Mouse (Mus musculus) lung, postnatal 36 days (tissue): Measurements from ENCODE around the gene Rusc1.
"Not testable (repeated sequence)": the region's sequence is repeated elsewhere in the genome, so short reads cannot be mapped to it uniquely, and the experiment has no call there.

Source experiments
- DNase-seq: peaks from one replicate; pipeline ENCODE4 v3.0.0; 2022; ENCODE audit warnings: mixed read lengths

Rusc1 gene

DNA sequence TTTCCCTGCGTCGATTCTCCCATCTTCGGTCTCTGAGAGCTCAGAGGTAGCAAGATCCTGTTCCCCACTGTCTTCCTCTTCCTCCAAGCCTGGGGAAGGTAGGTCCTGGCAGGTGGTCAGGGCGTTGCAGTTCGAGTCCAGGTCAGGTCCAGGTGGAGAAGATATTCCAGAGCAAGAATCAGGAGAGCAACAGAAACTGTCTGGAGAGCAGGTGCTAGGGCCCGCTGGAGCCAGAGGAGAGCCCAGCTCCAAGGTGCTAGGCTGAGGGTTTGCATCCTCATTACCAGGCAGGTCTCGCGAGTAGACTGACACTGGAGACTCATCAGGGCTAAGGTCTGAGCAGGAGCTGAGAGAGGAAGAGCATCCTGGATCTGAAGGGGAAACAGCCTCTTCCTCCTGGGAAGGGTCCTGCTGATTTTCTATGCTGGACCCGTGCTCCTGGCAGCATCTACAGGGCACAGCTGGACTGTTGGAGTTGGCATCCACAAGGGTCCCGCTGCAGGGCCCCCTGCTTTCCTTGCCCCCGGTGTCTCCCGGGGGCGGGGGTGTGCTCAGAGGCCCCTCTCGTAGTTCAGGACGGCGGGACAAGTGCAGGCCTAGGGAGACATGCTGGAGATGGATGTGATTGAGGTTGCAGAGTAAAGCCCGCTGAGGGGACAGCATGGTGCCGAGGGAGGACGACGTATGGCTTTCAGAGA lies 1.2 kb downstream of the Rusc1 start:
- DNase-seq: no peak

DNA sequence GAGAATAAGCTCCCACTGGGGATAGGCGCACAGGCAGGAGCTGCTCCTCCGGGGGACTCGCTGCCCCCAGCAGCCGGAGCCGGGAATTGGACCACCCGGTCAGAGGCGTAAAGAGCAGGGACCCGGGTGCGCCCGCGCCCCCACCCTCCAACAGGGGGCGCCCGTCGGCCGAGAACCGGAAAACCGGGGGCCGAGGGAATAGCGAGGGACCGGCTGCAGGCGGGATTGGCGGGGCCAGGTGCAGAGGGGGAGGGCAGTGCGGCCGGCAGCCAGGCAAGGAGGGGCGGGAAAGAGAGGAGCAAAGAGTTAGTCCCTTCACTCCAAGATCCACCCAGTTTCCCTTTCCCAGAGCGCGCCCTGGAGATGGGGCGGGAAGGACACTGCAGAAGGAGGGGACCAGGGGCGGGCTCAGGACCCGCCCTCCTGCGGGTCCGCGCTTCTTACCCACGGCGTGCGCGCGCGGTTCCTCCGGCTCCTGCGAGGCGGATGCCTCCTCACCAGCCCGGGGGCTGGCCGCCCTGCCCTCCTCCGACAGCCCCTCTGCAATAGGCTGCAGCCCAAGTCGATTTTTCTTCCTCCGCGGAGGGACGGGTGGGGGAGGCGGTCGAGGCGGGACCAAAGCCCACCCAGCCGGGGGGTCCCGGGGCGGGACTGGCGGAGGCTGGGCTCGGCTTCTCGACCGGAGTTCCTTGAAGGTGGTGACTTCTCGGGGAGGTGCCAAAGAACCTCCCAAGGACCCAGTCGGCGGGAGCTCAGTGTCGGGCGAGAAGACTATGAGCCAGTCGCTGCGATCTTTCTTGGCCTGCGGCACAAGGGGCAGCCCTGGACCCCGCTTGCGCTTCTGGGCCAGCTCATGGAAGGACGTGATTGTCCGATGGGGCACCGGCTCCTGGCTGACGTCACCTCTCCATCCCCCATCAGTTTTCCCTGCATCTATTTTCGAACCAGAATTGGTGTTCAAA lies 2.1 kb downstream of the Rusc1 start:
- DNase-seq: peak; percentile 83

DNA sequence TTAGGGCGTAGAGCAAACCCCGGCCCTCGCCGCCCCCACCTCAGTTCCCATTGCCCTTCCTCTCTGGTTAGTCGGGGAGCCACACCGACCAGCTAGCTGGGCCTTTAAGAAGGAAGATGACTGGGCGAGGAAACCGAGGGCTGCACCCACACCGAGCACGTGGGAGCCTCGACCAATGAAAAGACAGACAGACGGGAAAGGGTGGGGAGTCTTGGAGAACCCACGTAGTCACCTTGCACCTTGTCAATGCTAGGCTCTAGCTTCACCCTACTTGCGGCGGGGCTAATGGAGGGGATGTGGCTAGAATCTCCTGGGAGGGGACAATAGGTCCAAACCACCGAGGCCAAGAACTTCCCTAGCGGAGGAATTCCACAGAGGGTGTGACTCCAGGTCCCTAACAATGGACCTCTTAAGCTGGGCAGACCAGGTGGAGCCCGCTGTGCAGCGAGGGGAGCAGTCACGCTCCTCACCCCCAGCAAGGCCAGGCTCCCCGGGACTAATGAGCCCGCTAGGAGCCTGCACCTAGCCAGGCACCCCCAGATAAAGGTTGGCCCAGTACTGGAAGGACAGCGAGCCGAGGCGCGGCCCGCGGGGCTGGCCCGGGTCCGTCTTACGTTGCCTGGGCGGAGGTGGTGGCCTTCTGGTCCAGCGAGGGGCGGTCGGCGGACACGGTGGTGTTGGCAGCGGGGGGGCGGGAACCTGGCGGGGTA lies 3.1 kb downstream of the Rusc1 start:
- peak; percentile 95 for DNase-seq

DNA sequence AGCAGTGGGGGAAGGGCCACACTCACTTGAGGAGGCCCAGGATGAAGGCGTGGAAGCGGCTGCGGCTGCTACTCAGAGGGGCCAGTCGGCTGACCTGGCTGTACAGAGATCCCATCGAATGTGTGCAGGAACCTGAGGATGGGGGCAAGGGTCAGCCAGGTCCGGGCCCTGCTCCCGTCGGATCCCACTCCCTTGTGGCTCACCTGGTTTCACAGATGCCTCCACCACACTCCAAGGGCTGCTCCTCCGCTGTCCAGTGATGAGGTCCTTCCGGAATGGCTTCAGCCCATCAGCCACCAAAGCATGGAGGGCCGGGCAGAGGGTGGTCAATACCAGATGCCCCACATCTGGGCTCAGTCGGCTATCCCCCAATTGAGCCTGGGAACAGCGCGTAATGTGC lies 4.1 kb downstream of the Rusc1 start:
- DNase-seq: no peak

DNA sequence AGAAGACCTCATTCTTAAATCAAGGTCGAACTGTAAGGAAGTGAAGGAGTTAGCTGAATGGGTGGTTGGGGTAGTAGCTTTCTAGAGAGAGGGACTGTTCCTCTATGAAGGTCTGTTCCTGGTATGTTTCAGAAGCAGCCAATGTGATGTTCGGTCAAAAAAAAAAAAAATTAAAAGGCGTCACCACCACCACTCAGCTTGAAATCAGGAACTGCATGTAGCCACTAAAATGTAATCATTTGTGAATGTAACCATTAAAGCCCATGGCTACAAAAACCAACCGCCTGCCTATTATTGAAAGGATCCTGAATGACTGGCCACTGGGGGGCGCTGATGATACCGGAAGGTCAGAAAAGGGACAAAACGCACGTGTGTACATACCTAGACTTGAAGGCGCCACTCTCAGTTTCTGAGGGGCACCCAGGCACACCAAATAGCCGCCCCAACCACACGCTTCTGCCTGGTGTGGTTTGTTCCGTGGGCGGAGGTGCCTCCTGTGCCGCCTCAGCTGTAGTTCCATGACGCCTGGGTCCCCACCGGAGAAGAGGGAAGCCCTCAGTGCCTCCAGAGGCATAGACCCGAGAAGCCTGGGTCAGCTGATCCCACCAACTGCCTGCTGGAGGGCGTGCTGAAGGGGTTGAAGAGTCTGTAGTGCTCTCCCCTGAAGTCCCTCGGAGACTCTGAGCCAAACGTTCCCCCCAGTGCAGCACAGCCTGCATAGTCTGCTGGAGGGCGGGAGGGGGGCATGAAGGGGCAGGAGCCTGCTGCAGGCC lies 5.6 kb downstream of the Rusc1 start:
- peak; percentile 93 for DNase-seq

DNA sequence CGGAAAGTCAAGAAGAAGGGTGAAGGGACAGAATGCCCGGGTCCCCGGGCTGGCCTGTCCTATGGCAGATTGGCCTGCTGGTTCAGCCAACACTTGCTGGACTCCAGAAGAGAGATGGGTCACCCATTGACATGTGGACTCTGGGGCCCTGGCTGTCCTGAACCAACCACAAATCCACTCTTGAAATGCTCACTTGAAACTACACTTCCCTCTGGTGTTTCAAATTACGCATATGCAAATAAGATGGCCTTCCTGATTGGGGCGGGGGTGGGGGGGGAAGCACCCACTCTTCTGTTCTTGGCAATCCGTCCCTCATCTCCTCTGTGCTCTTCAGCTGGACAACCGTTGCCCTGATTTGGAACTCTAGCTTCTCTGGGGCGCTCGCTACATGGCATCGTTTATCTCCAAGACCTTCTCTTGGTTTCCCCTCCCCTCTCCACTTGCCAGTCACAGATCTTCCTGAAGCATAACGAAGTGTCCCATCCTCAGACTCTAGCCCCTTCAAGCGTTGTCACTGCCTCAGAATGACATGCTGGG lies 8.4 kb downstream of the Rusc1 start:
- DNase-seq: no peak

DNA sequence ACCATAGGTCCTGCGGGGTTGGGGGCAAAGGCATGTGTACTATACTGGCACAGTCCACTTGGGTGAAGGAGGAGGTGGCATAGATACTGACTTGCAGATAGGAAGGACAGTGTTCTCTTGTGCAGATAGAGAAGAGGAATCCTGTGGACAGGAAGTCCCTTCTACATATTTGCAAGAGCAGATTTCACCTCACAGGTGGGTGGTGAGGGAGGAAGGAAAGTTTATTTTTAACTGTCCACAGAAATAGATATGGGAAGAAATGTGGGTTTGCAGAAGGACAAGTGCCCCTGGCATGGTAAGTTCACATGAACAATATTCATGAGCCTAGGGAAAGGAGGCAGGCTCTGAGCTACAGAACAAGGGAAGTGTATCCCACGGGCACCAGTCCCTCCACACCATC lies 9.0 kb downstream of the Rusc1 start:
- DNase-seq: no peak

DNA sequence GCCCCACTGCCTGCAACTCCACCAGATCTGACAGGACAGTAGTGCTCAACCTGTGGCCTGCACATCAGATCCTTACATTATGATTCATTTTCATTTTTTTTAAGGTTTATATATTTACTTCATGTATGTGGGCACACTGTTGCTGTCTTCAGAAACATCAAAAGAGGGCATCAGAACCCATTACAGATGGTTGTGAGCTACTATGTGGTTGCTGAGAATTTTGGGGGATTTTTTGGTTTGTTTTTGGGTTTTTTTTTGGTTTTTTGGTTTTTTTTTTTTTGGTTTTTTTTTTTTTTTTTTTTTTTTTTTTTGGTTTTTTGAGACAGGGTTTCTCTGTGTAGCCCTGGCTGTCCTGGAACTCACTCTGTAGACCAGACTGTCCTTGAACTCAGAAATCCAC lies 10.8 kb downstream of the Rusc1 start:
- DNase-seq: not testable (repeated sequence)

DNA sequence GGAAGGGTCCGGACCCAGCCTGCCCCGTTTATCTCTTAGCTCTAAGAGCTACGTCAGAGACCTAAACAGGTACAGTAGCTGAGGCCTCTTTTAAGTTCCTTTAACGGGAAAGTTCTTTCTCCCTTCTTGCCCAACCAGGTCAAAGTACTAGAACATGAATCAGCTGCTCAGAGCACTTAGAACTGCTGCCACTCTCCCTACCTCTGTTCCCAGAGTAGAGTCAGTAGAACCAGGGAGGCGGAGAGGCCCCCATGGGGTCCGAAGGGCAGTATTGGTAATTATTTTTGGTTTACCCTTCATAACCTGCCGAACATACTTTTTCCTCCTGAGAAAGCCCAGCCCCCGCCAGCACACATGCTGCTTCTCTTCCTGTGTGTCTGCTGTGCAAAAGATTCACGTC lies 15.7 kb downstream of the Rusc1 start:
- no peak for DNase-seq

DNA sequence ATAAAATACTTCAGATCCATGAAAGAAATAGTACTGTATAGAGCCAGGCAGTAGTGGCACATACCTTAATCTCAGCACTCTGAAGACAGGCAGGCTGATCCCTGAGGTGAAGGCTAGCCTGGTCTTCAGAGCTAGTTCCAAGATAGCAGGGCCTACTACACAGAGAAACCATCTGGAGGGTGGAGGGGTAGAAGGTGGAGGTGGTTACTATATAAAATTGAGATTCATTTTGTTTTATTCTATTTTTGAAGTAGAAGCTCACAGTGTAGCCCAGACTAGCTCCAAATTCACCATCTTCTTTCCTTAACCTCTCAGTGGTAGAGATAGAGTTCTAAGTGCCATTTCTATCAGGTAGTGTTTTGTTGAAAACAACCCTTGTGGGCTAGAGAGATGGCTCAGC lies 25.8 kb downstream of the Rusc1 start:
- DNase-seq: no peak

DNA sequence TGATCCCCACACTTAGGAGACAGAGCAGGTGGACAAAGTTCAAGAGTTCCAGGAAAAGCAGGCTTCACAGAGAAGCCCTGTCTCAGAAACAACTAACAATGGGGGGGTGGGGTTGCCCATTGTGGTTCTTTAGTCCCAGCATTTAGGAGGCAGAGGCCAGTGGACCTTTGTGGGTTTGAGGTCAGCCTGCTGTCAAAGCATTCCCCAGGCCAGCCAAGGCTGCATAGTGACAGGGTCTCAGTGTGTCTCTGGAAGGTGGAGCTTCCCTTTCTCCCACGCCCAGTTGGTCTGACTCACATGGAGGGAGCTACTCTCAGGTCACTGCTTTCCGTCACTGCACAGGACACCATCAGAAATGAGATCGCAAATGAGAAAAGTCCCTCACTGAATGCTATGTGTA lies 31.4 kb downstream of the Rusc1 start:
- no peak for DNase-seq

DNA sequence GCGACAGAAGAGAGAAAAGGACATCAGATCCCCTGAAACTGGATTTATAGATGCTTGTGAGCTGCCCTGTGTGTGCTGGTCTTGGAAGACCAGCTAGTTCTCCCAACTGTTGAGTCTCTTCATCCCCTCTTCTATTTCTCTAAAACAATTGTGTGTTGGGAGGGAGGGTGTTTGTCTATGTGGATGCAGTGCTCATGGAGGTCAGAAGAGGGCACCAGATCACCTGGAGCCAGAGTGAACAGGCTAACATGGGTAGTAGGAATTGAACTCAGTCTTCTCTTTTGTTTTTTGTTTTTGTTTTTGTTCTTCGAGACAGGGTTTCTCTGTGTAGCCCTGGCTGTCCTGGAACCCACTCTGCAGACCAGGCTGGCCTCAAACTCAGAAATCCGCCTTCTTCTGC lies 34.3 kb downstream of the Rusc1 start:
- DNase-seq: peak; percentile 52

DNA sequence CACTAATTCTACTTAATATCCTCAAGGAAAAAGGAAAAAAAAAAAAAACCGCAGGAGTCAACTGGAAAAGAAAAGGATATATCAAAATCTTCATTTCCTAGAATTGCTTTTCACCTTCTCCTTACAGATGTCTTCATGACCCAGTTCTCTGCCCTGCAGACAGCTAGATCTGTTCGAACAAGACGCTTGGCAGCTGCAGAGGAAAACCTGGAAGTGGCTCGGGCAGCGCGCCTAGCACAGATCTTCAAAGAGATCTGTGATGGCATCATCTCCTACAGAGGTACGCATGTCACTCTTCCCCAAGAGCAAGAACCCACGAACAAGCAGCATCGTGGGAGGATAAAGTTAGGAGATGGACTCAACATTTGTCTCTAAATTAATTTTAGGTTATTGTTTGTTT lies 34.8 kb downstream of the Rusc1 start:
- DNase-seq: no peak

DNA sequence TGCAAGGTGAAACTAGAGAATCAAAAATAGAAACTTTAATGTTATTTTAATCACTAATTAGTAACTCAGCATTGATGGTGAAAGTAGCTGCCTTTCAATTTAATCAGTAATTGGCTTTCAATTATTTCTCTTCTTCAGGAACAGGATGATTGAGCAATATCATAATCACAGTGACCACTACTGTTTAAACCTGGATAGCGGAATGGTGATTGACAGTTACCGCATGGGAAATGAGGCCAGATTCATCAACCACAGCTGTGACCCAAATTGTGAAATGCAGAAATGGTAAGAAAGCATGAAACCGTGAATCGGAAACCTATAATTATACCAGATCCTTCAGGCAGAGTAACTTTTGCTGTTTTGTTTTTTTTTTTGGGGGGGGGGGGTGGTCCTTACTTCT lies 49.8 kb downstream of the Rusc1 start:
- DNase-seq: no peak
